Mouse (Mus musculus) lung, postnatal 14 days (tissue): ENCODE results near the gene Stxbp6.

Experiments
- DNase-seq: peaks from one replicate; pipeline ENCODE4 v3.0.0; 2021

The Stxbp6 gene

DNA sequence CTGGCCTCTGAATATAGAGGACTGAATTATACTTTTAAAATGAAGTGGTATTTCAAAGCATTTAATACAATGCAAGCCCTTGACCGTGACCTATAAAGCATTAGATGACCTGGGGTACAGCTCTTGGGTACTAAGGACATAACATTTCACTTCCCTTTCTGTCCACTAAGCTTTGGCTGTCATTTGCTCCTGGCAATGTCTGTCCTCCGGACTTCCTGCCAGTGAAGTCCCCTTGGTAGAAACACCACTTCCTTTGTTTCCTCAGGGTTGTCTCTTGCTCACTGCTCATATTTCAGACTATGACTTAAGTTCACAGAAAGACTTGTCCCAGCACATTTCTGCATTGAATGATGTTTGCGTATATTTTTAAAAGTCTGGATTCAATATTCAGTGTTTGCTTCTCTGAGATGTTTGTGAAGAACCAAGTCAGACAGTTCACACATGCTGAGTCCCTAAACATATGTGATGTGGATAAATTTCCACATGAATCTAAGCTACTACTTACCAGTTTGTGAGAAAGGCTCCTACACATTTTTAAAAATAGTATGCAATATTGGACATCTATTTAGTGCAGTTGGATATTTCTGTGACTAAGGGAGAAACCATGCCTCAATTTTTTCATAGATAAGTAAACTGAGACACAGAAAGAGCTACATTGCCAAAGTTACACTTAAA is 166.3 kb downstream of the Stxbp6 start:
- DNase-seq = peak; percentile 7

DNA sequence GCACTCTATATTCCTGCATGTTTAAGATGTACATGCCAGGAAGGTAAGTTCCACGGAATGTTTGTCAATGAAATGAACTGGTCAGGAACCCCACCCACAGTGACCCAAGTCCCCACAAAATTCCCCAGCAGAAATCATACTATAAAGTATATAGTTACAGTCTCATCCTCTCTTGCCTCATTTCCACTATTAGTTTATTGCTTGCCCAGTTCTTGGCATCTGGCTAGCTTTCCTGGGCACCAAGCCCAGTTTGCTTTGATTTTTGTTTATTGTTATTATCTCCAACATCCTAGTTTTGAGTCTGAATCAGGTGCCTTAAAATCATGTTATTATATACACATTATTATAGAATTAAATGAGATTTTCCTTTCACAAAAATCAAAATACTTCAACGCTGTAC is 168.5 kb downstream of the Stxbp6 start:
- peak; percentile 47 for DNase-seq

DNA sequence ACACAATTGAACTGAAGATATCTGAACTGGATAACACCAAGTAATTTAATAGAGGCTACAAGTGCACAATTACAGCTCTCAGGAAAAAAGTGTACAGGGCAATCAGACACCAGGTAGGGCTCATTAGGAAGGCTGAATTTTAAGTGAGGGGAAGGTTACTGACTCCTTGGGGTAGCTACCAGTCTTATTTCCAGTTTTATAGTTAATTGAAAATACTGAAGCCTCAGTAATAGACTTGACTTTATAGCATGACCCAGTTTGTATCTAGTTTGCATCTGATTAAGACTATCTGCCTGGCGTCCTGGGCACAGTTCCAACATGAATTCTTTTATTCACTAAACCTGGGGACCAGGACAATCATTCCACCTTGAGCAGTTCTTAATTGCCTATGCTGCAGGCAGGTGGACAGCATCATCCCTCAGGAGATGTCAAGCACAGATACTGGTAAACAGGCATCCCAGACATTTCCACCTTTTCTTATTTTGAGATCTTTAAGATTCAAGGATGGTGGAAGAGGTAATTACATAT is 171.2 kb downstream of the Stxbp6 start:
- DNase-seq = no peak

DNA sequence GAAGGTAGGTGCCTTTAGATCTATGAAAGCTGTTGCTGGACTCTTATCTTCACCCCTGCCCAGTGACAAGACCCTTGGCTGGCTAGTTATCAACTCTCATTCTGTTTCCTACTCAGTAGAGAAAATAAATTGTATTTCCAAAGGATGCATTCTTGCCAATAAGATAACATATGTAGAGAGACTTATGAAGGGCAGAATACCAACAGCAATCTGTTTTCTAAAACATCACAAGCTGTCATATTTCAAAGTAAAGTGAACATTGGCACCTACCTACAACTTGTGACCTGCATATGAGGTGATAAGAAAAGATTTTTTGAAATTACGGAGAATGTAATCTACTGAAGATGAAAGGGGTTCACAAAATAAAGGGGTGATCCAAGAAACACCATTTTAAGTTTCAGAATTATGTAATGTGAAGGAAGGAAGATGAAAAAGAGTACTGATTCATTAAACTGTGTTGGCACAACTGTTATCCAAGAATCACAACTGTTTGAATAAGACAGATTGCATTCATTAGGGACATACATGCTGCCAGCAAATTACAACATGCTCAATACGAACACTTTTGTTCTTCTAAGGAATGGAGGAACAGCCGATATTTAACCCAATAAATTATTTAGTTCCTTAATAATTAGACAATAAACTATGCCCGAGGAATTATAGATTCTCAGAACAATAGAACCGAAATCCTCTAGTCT is 175.2 kb downstream of the Stxbp6 start:
- no peak for DNase-seq

DNA sequence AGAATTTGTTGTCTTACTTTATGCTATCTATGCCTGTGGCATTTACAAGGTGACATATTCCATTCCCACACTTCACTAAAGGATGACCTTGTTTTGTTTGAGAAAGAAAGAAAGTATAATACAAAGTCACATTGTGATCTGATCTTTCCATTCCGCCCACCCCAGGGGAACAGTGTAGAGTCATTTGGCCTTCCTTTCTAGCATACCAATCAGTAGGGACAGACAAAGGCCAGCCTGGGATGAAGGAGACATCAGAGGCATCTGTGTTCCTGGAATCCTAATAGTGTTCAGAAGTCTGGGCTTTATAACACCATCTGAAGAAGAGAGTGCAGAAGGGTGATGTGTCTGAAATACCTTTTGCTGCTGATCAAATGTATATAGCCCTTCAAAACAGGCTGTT is 178.0 kb downstream of the Stxbp6 start:
- DNase-seq = no peak

DNA sequence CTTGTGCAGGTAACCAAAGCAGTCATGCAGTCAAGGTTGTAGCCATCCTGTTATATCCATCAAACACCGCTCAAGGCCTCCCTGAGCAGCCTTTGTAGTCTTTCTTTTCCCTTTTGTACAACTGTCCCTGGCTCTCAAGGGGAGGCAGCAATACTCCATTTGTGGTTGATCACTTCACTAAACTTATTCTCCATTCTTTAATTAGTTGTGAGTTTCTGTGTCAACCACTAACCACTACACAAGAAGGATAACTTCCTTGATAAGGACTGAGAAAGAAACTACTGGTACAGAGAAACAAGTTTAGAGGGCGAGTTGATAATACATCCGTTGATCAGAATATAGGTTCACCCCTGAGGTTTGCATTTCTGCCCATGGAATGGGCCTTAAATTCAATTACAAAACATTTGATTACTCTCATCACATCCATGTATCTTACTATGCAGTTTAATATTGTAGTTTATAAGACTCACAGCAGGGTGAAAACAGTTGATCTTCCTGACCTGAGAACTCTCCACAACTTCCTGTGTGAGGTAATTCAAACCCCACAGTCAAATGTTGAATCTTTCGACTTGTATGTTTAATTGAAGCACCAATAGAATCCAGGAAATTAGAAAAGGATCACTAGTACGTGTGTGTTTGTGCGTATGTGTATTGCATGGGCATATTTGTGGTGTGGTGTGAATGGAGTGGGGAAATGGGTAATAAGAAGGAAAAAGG is 184.7 kb downstream of the Stxbp6 start:
- no peak for DNase-seq

DNA sequence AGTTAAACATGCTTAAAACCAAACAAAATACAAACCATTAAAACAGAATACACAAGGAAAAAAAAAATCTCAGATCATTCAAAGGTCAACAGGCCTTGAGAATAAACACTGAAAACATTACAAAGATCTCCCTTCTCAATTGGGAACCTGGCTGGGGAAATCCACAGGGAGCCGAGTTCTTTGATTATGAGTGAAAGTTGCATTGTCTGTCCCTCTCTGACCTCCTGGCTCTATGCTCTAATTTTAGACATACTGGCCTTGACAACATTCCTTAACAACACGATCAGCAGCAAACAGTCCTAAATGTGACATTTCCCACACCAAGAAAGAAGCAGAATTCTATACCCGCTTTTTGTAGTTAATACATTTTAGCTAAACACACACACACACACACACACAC is 187.7 kb downstream of the Stxbp6 start:
- no peak for DNase-seq

DNA sequence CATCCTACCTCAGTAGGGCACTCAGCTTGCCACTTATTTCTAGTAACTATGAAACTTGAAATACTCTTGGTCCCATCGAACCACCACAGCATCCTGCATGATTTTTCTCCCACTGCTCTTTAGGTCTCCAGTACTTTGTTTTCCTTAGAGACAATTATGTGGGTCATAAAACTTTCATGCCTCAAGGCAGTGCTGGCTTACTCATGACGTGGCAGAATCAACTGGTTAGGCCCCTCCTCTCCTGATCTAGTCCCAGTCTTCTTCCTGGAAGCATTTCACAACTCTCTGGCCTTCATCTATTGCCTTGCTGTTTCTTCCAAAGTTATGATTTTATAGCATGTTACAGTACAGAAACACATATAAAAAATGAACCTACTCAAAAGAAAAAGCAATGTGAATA is 201.8 kb downstream of the Stxbp6 start:
- no peak for DNase-seq

DNA sequence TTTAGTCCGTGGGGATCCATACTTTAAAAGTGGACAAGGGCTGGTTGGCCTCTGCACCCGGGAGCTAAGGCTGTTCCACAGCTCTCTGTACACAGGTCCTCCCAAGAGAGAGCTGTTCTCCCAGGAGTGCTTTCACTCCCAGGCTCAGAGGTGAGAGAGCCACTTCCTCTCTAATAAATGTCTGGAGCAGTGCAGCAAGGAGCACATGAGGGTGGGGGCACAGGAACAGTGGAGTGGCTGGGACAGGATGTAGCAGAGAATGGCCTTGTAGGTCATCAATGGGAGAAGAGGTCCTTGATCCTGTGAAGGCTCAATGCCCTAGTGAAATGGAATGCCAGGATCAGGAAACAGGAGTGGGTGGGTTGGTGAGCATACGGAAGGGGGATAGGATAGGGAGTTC is 209.1 kb downstream of the Stxbp6 start:
- no peak for DNase-seq

DNA sequence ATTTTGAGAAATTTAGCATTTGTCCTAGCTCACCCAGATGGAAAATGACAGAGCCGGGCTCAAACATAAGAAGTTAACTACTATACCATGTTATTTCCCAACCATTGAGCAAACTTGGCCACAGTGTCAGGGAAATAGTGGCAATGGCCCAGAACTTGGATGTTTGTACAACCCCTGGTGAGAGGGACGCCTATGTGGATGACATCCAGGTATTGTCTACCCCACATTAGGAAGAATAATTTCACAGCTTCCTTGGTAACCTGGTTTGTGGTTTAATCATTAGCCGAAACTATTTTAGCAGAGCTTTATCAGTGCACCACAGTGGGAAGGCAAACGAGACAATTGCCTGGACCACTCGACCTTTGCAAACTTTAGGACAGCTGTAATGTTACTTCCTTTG is 215.1 kb downstream of the Stxbp6 start:
- DNase-seq = no peak

DNA sequence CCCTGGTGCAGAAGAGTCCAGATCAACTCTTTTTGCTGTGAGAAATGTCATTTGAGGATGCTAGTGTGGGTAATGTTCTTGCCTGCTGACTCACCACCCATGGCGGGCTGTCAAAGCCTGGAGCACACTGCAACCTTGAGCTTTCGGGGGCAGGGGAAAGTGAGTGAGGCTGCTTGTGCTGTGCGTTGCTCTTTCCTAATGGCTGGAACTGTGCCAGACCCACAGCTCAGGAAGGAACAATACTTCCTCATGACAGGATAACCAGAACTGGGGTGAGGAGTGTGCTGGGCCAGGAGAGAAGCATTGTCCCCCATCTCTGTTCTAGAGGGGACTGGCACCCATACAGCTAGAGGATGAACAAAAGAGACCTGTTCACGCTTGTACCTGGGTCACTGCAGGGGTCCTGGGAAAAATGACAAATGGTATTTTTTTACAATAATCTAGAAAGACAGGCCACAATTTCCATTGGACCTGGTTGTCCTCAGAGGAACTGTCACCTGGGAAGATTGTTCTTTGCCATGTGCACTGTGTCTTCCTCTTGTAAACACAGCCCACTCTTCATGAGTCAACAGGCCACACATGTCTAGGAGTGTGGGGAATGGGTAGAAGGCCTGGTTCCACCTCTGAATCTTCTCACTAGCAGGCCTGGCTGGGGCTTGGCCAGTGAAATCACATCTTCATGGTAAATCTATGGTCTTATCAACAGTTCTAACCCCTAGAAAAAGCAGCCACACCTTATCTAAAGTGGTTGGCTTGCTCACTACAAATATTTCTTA is 216.2 kb downstream of the Stxbp6 start:
- peak; percentile 56 for DNase-seq

DNA sequence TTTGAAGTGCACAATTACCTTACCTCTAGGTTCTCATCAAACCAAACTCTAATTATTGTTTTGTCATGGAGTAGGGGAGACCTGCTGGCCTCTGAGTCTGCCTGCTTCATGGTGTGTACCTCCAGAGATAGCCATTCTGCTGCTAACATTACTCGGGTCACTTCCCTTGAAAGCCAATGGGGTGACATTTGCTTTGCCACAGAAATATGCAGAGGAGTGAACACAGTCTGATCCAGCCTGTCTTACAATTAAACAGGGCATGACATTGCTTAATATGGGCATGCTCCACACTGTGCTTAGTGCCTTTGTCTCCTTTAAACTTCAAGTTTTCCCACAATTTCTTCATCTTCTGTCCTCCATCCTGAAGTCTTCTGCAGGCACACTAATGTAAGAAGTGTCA is 222.5 kb downstream of the Stxbp6 start:
- DNase-seq = no peak

DNA sequence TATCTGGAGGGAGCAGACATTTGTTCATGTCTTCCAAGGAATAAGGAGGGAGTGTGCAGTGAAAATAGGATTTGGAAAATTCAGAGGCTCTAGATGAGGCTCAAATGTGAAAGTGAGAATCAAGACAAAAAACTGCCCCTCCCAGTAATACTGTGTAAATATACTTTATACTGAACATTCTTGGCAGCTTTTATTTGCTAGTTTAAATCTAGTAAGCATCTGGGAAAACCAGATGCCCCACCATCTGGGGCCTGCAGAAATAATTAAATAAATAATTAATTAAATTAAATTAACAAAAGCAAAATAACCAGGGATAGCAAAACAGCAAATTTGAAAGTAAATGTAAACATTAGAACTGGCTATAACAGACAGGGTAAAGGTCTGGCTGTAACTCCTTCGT is 224.0 kb downstream of the Stxbp6 start:
- DNase-seq = no peak

DNA sequence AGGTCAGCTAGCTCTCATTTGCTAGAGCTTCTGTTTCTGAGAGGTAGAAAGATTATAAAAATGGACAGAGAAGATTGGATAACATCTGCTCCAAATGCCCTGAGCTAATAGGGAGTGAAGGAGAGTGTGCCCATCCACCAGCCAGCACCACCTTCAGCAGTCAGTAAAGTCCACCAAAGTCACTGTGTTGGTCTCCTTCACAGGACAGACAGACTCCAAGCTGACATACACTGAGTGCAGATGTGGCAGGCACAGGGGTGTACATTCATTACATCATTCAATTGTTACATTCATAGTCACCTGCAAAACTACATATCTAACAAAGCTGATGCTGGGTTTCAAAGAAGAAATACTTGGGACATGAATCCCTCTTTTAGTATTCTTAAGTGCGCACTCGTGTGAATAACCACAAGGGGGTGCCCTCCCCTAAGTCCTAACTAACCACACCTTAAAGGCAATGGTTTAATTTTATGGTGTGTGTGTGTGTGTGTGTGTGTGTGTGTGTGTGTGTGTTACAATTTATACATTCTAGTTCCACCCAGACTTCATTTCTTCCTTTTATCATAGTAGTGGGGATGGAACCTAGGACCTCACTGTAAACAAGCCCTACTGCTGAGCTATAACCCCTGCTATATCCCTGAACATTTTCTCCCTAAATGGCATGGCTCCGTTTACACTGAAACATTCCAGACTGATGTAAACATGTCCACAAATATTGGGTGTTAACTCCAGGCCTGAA is 225.9 kb downstream of the Stxbp6 start:
- DNase-seq = peak; percentile 61

DNA sequence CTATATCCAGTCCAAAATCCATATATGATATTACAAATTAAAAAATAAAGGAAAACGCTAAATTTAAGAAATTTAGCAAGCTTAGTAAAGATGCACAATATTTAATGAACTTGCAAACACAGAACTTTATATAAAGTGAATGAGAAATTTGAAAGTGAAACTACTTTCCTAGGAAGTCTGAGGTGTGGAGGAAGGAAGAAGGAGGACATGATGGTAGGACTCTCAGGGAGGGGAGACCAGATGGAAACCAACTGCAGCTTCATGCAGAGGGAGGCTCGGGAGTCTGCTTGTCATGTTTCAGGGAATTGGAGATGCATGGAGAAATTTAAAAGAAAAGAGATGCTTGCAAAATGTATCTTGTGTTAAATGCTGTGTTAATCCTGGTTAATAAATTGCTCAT is 233.9 kb downstream of the Stxbp6 start:
- no peak for DNase-seq

DNA sequence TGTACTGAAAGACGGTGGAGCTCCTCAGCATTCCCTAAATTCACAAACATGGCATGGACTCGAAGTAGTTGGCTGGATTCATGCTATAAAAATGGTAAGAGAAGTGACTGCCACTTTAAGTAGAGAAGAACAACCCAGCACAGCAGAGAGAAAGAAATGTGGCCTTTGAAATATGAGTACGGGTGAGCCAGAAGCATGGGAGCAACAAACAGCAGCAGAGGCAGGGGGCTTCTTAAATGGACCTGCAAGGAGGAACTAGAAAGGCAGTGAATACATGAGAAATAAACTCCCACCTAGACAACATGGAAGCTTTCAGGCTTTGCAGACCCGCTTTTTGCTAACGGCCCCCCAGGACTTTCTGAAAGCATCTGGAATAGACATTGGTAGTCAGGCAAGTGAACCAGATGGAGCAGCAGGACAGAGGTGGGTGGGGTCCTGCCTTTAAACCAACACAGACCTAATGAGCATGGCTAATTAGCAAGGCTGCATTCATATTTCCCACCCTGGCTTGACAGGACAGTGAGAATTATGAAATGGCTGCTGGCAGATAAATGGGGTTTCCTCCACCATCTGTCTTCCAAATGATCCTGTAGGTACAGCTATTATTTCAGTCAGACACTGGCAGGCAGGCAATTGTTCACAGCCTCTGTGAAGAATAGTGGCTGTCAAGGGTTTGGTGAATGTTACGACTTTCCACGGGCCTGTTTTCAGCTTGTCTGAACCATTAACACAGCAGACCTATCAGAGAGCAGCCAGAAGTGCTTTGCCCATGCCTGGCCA is 234.7 kb downstream of the Stxbp6 start:
- DNase-seq = no peak

DNA sequence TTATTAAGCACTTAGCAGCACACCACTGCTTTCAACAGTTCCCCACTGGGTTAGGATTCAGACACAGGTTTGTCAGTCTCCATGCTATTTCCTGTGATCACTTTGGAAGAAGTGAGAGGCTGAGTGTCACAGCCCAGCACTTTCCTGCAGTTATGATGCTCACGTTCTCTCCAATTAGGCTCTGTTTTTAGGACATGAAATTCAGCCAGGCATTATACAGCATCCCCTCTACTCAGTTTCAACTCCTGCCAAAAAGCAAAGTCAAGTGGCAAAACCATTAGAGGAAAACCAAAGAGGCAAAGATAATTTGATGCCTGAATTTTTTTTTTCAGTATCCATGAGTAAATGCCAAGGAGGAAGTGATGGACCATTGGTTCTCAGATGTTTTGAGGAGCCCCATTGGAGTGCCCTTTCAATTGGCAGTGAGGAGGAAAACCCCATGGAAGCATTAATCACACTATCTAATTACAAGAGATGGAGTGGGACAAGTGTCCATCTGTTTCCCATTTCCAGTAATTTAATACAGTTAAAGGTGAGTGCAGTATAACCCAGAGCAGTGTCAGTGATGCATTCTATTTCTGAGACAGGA is 238.5 kb downstream of the Stxbp6 start:
- DNase-seq = no peak

DNA sequence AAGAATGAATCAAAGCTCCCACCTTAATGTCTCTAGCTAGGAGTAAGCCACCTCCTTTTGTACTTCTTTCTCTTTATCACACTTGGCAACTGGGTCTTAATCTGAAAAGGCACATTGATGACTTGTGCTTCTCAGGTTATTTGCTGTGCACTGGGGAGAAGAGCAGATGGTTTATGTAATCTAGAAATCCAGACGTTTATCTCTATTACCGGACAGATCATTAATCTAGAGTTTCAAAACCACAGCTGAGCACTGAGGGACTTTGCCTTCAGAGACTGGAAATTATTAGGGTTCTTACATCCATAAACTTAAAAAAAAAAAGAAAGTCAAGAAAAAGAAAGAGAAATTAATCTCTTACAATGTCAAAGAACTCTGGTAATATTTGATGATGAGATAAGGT is 262.6 kb downstream of the Stxbp6 start:
- no peak for DNase-seq

DNA sequence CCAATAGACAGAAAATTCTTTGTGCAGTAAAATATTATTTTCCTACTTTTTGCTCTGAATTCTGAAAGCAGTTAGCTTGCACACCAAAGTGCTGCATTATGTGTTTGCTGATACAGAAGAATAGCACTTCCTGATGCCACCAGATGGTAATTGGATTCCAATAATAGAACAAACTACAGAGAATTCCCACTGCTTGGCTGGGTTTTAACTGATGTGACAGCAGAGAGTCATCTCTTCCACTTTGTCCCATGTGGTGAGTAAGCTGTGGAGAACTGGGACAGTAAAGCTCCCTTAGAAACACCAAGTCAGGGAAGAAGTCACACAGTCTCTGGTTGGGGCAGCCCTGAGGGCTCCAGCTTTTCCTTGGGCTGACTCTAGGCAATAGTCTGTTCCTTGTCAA is 270.3 kb downstream of the Stxbp6 start:
- DNase-seq = no peak
